Mouse (Mus musculus) limb, embryonic 14.5 days (tissue): Measurements from ENCODE around the gene Cds2. TPM values are rescaled to one million over a fixed set of nuclear protein-coding genes. Genes with fewer than 3 reads are reported as not detected.
A peak's percentile ranks its signal among the peaks of the same experiment; 100 is the strongest.

ENCODE experiments used
- ATAC-seq: fragments of 200-750 bp; cut with Nextera tagmentation; 2 replicates; pipeline ENCODE4 v1.8.0; 2017; ENCODE audit warnings: low read depth, moderate number of reproducible peaks, moderate TSS enrichment; ENCODE audit not compliant: low FRiP score
- DNase-seq: peaks from one replicate; pipeline ENCODE4 v3.0.0-alpha.2; 2015; ENCODE audit warnings: low spot score
- H3K27ac ChIP-seq: fragments of 300-500 bp; sonication (generic); replicated peaks from 2 replicates; pipeline ENCODE4 v1.5.1; 2014; ENCODE audit warnings: low read depth, mild to moderate bottlenecking, low read length, moderate library complexity, mixed read lengths
- H3K27me3 ChIP-seq: fragments of 300-500 bp; sonication (generic); 2 replicates; pipeline ENCODE4 v1.6.1; 2014; ENCODE audit warnings: low read length, mixed read lengths; ENCODE audit not compliant: control insufficient read depth, insufficient read depth
- H3K36me3 ChIP-seq: fragments of 300-500 bp; sonication (generic); 2 replicates; pipeline ENCODE4 v1.6.1; 2014; ENCODE audit warnings: mild to moderate bottlenecking, low read length, moderate library complexity, mixed read lengths; ENCODE audit not compliant: control insufficient read depth, insufficient read depth
- H3K4me1 ChIP-seq: fragments of 300-500 bp; sonication (generic); 2 replicates; pipeline ENCODE4 v1.6.1; 2014; ENCODE audit warnings: antibody characterized with exemption, low read length, mixed read lengths; ENCODE audit not compliant: control insufficient read depth, insufficient read depth
- H3K4me2 ChIP-seq: fragments of 300-500 bp; sonication (generic); replicated peaks from 2 replicates; pipeline ENCODE4 v1.6.1; 2014; ENCODE audit warnings: low read depth, mild to moderate bottlenecking, low read length, moderate library complexity; ENCODE audit not compliant: severe bottlenecking
- H3K4me3 ChIP-seq: fragments of 300-500 bp; sonication (generic); replicated peaks from 2 replicates; pipeline ENCODE4 v1.5.1; 2014; ENCODE audit warnings: low read length
- H3K9ac ChIP-seq: fragments of 300-500 bp; sonication (generic); 2 replicates; pipeline ENCODE4 v1.6.1; 2014; ENCODE audit warnings: mild to moderate bottlenecking, low read depth, low read length, moderate library complexity; ENCODE audit not compliant: severe bottlenecking
- H3K9me3 ChIP-seq: fragments of 300-500 bp; sonication (generic); 2 replicates; pipeline ENCODE4 v1.6.1; 2016; ENCODE audit warnings: low read length; ENCODE audit not compliant: control insufficient read depth
- POLR2A ChIP-seq: fragments of 200-500 bp; IDR thresholded peaks from 2 replicates; pipeline ENCODE4 v1.8.0; 2012; ENCODE audit warnings: inconsistent platforms, mild to moderate bottlenecking, moderate library complexity, borderline replicate concordance; ENCODE audit not compliant: insufficient read depth, insufficient read length; ENCODE audit errors: extremely low read depth
- WGBS: fragments of 180-500 bp; shearing (Covaris S2); extraction: QIAGEN DNeasy Blood & Tissue Kit; methylation state at CpG from one replicate; pipeline ENCODE4 v1.1.7; 2014; 5-methylcytosine and 5-hydroxymethylcytosine counted together
- polyA plus RNA-seq, 2 experiments: library from polyadenylated mRNA; depleted of rRNA in 1 of 2; stranded (reverse) in 1 of 2; unstranded in 1 of 2; fragments of >200 nt; fragmentation: Nextera tagmentation in 1 of 2; extraction: Ambion mirVana in 1 of 2; gene quantifications; 2 replicates each; pipeline versions ENCODE4 v1.2.1 to v1.2.3; 2012 to 2014

The Cds2 gene
- polyA plus RNA-seq, 2 experiments: 17.1 to 21.2 TPM

DNA sequence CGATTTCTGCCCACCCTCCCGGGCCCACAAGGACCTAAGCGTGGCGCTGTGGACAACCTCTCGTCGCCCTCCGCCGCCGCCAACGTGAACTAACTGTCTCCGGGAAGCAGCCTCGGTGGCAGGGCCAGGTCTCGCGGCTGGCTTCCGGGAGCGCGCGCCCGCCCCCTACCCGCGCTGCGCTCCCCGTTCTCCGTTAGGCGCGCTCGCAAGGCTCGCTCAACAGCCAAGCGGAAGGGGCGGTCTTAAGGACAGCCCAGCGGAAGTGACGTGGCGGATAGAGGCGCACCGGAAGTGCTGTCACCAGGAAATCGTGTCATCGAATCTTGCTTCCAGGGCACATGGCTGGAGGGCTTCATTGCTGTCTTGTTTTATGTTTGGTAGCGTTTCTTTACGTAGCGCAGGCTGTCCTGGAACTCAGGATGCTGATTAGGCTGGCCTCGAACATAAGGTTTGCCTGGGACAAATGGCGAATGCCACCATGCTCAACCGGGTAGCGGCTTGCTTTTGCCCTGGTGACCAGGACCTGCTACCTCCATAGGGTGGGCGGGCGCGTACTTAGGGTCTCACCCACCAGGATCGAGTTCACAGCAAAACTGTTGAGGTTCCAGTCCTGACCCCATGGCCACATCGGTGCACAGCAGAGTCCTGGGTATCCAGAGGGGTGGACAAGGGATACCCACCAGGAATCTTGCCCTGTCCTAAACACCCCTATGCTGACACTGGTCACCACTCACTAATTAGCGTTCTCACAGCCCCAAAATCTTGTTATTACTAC, 15.2 kb upstream of the Cds2 start, which contains the start of gene Tmem230:
Gene Tmem230, minus strand, starts transcription at position 269 of the 775 bp plus-strand sequence.
- Histone ChIP-seq H3K4me3 (peak within 1 kb of the TSS; percentile 61), H3K4me2 (peak within 1 kb of the TSS; percentile 91), H3K9me3 (no peaks in the 10 kb centered on the region), H3K27me3 (no peaks in the 10 kb centered on the region), H3K4me1 (peaks cover 12% of the 10 kb centered on the region), H3K27ac (peak within 1 kb of the TSS; percentile 80), H3K36me3 (peaks cover 40% of the 10 kb centered on the region), H3K9ac (peak within 1 kb of the TSS; percentile 78)
- DNase-seq (peak; percentile 98), ATAC-seq (peak; percentile 90)
- peak; percentile 52; the same call in 1 of the 2 replicates for TF ChIP-seq POLR2A
- 6% methylated on average over 49 of the region's 50 CpGs for WGBS

DNA sequence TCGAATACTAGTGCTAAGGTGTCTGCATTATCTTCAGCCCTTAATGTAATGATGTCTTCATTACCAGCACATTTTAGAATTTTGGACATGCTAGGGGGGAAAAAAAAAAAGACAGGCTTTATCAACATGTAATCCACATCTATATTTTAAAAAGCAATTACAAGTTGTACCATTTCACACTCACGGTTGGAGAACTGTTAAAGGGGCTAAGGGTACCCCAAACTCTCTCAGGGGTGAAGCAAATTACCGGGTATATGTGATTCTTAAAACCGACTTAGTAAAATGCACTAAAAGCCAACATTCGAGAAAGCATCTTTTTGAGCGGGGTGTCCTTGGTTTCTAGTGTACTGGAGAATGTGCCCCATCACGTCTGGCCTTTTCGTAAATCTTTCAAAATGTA, 11.0 kb upstream of the Cds2 start:
- no peak for TF ChIP-seq POLR2A
- H3K4me1 ChIP-seq: peaks cover 7% of the 10 kb centered on the region
- H3K36me3 ChIP-seq: peaks cover 24% of the 10 kb centered on the region
- peak overlapping the region; percentile 85; the same call in 1 of the 2 replicates for H3K27ac ChIP-seq
- ATAC-seq: no peak
- H3K4me2 ChIP-seq: peak overlapping the region; percentile 79
- H3K27me3 ChIP-seq: no peaks in the 10 kb centered on the region
- H3K4me3 ChIP-seq: peak overlapping the region; percentile 52
- no peaks in the 10 kb centered on the region for H3K9me3 ChIP-seq
- no peak for DNase-seq
- WGBS: 8% methylated on average over 8 of the region's 8 CpGs
- peak overlapping the region; percentile 67 for H3K9ac ChIP-seq

DNA sequence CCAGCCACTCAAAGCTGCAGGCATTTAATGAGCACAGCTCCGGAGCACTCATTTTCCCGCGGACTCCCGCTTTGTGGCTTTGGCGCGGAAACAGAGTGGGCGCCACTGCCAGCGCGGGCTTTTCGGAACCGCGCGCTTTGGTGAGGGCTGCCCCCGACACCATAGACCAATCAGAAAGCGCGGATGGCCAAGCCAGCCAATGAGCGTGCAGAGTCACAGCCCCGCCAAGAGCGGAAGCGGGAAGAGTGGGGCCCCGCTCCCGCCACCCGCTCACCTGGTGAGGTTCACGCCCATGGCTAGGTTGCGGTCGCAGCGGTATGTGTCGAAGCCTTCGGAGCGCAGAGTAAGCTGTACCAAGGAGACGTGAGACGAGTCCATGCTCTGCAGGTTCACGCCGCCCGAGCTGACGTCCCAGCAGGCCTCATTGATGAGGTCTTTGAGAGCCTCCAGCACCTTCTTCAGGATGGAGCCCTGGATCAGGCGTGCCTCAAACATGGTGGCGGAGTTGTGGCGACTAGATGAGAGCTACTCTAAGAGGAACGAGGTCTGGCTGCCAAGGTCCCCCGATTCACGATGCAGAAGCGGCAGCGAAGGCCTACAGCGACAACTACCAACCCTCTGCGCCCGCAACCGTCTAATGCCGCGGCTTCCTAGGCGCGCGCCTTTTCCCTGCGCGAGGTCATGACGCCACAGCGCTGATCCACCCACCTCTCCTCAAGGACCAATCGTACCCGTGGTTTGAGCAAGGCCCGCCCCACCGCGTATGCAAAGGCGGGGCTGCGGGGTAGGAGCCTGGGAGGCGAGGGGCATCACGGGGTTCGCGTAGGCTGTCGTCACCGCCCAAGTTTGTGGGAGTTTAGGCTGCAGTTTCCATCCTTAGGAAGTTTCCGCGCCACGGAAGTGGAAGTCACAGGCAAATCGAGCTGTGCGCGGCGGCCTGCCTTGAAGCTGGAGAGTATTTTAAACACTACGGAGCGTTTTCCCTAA, 10.1 kb upstream of the Cds2 start, which contains the start of gene Pcna:
Gene Pcna, minus strand, starts transcription at position 773 of the 987 bp plus-strand sequence.
- Histone ChIP-seq H3K4me3 (peak within 1 kb of the TSS; percentile 52), H3K9ac (peak within 1 kb of the TSS; percentile 67), H3K36me3 (peaks cover 24% of the 10 kb centered on the region), H3K27ac (peak within 1 kb of the TSS; percentile 85), H3K27me3 (no peaks in the 10 kb centered on the region), H3K9me3 (no peaks in the 10 kb centered on the region), H3K4me1 (peaks cover 6% of the 10 kb centered on the region), H3K4me2 (peak within 1 kb of the TSS; percentile 79)
- DNase-seq: peak; percentile 97
- TF ChIP-seq POLR2A: peak; percentile 54; the same call in 1 of the 2 replicates
- under 1% methylated on average over 74 of the region's 79 CpGs for WGBS
- ATAC-seq: peak; percentile 98

DNA sequence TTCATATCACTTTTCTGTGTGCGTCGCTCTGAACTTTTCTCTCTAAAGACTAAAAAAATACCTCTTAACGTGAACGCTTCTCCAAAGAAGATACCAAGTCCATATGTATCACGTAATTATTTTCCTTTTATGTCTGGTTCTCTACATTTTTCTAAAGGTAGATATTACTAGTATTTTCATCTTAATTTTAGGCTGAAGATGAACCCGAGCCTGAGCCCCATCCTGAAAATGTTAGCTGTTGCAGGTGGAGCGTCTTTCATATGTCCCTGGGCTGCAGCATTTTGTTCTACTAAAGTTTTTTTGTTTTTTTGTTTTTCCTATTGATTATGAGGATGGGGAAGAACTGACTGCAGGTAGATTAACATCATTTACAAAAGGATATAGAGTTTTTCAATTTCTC, 9.3 kb upstream of the Cds2 start:
- peak overlapping the region; percentile 85 for H3K27ac ChIP-seq
- under 1% methylated on average over 7 of the region's 7 CpGs for WGBS

More for the DNA sequence above, 9.3 kb upstream of the Cds2 start:
- Histone ChIP-seq H3K9me3 (no peaks in the 10 kb centered on the region), H3K36me3 (peaks cover 19% of the 10 kb centered on the region), H3K9ac (peak overlapping the region; percentile 65), H3K4me2 (peak overlapping the region; percentile 63), H3K4me3 (peak overlapping the region; percentile 52), H3K27me3 (no peaks in the 10 kb centered on the region), H3K4me1 (no peaks in the 10 kb centered on the region; the same call in 1 of the 2 replicates)
- no peak for TF ChIP-seq POLR2A
- ATAC-seq (no peak), DNase-seq (no peak)
